Mouse (Mus musculus): ENCODE measurements around the gene Tmigd1.

GRCm38 (mm10) chr11:76946203-76946585 is 44.2 kb downstream of the Tmigd1 start:
- TF ChIP-seq EP300 (optimal IDR thresholded peaks at IDR 0.05) (no peak), CTCF (IDR thresholded peaks at IDR 0.05; ENCODE audit: low read depth) (no peak)

All from stomach, postnatal 0 days (tissue).